Mouse (Mus musculus) lung, postnatal 0 days (tissue): ENCODE measurements around the gene Reep3.

Experiments
- CTCF ChIP-seq: IDR thresholded peaks from 2 replicates; pipeline ENCODE4 v1.5.1; 2016; ENCODE audit warnings: antibody characterized with exemption, mild to moderate bottlenecking
- EP300 ChIP-seq: IDR thresholded peaks from 2 replicates; pipeline ENCODE4 v1.6.1; 2016; ENCODE audit warnings: antibody characterized with exemption, mild to moderate bottlenecking, control low read depth

- TF ChIP-seq CTCF = no peak
- TF ChIP-seq EP300 = no peak
Measured at GRCm38 (mm10) chr10:67099183-67099929, 2.6 kb upstream of the Reep3 start.
